In the genomic region with DNA sequence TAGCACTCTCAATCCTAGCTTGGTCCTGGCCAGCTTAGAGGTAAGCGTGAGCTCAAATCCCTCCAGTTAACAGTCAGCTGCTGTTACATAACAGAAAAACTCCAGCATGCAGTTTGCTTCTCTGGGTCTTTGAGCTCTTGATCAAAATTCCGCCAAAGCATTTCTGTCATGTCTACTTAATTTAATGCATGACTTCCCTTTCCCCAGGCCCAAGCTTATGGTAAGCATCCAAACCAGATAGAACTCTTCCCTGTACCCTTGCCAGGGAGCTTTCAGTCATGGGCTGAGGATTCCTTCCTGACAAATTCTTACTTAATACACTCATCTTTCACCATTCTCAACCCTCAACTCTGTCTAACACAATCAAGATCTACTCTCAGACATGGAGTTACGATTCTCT, we compare ENCODE assay signal across 13 mouse cellular contexts.
"Had no signal": no experiment of that assay in that cellular context is flagged by ENCODE, and none has a peak within 500 bp of the region (broad histone marks: within the 10 kb centered on the region; RNA-seq: fewer than 3 reads in every experiment).

No protein-coding gene starts in this region.

- DNase-seq: kidney, adult 8-10 months; kidney, postnatal 36 days; layer of hippocampus, adult 9-11 months; layer of hippocampus, postnatal 36 days; lung, postnatal 14 days; thymus, postnatal 25 days had no signal

- H3K27me3 ChIP-seq: liver, embryonic 12.5 days; lung, embryonic 15.5 days; midbrain, embryonic 13.5 days; neural tube, embryonic 12.5 days had no signal

- H3K9me3 ChIP-seq: liver, embryonic 12.5 days; lung, embryonic 15.5 days; midbrain, embryonic 13.5 days; neural tube, embryonic 12.5 days had no signal

- H3K4me3 ChIP-seq: liver, embryonic 12.5 days; lung, embryonic 15.5 days; midbrain, embryonic 13.5 days; neural tube, embryonic 12.5 days had no signal

- H3K4me1 ChIP-seq: liver, embryonic 12.5 days; midbrain, embryonic 13.5 days; neural tube, embryonic 12.5 days had no signal

- H3K9ac ChIP-seq: liver, embryonic 12.5 days; lung, embryonic 15.5 days; midbrain, embryonic 13.5 days; neural tube, embryonic 12.5 days had no signal

- H3K4me2 ChIP-seq: liver, embryonic 12.5 days; lung, embryonic 15.5 days; midbrain, embryonic 13.5 days; neural tube, embryonic 12.5 days had no signal

- H3K27ac ChIP-seq: liver, embryonic 12.5 days; lung, embryonic 15.5 days; macrophage; midbrain, embryonic 13.5 days; neural tube, embryonic 12.5 days; stomach, postnatal 0 days had no signal

- ATAC-seq: intestine, postnatal 0 days; liver, embryonic 12.5 days; midbrain, embryonic 13.5 days had no signal

- H3K36me3 ChIP-seq: liver, embryonic 12.5 days; lung, embryonic 15.5 days; midbrain, embryonic 13.5 days; neural tube, embryonic 12.5 days had no signal
